Mouse (Mus musculus) lung, adult 2 months (tissue): ENCODE results near the gene Taar7e.

Source experiments
- CTCF ChIP-seq: fragments of 200-500 bp; IDR thresholded peaks from 2 replicates; pipeline ENCODE4 v1.5.1; 2011; ENCODE audit warnings: mild to moderate bottlenecking, low read length, control low read depth; ENCODE audit not compliant: insufficient read depth
- POLR2A ChIP-seq: fragments of 200-500 bp; IDR thresholded peaks from 2 replicates; pipeline ENCODE4 v1.6.1; 2011; ENCODE audit warnings: low read depth, mild to moderate bottlenecking, control low read depth, low read length, borderline replicate concordance; ENCODE audit errors: extremely low read depth

- TF ChIP-seq CTCF (no peak), POLR2A (no peak)
Observed at GRCm38 (mm10) chr10:24080166-24080565, 42.8 kb downstream of the Taar7e start.
